Mouse (Mus musculus): ENCODE results near the gene Asah2. TPM values are rescaled to one million over a fixed set of nuclear protein-coding genes. Genes with fewer than 3 reads are reported as not detected.

Asah2 gene
- total and polyA plus RNA-seq, 2 experiments from 2014 or later, result 0.85 to 3.9 TPM

DNA sequence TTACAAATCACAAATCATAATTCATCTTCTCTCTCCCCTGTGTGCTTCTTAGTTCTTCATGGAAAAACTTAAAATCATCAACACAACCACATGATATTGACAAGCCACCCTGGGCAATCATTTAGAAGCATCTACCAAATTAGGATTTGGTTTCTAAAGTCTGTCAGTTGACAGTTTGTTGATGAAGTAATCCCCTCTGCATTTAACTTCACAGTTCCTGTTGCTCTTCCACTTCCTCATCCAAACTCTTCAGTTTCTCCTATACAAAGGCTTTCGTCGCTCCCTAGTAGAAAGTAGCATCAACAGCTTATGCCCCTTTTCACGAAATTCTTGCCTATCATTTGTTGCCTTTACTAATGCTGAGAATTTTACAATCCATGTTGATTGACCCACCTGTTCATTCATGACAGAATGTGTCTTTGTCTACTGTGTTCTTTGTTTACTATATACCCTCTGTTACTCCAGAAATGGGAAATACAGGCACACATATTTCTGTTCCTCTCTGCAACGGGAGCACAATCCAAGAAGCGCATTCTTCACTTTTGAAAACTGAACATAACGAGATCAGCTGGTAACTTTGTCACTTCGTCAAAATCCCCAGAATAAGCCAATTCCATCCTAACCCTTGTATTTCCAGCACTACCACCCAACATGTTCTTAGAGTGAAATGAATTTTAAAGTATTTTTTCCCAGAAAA is 157.1 kb downstream of the Asah2 start:
- no peak for TF ChIP-seq CTCF (IDR thresholded peaks at IDR 0.05; ENCODE audit: low read depth)
- H3K4me3 ChIP-seq (ENCODE audit: low read length), result no peak overlapping the region
- ATAC-seq, result no peak
- no peak overlapping the region for H3K27ac ChIP-seq
- no peaks in the 10 kb centered on the region for H3K36me3 ChIP-seq (ENCODE audit: insufficient read depth, low read length)
- no peaks in the 10 kb centered on the region for H3K4me1 ChIP-seq (ENCODE audit: insufficient read depth, low read length)
- DNase-seq (ENCODE audit: low spot score), result no peak
- no peak overlapping the region for H3K4me2 ChIP-seq (ENCODE audit: low read depth, low read length)
- WGBS, result 86% methylated on average over 7 of the region's 7 CpGs
- no peaks in the 10 kb centered on the region for H3K27me3 ChIP-seq (ENCODE audit: insufficient read depth, low read length)
- H3K9ac ChIP-seq (replicated peaks; ENCODE audit: low read length), result no peak overlapping the region
- H3K9me3 ChIP-seq (ENCODE audit: low read length), result no peaks in the 10 kb centered on the region

Other genes starting within 250 kb of the Asah2 start
- gene A1cf, start 239.4 kb downstream of the Asah2 start, total RNA-seq (2014; rRNA removed), result not detected in 2 replicates
- not detected in 2 replicates for gene A1cf, start 239.4 kb downstream of the Asah2 start, polyA plus RNA-seq (2015; fragmentation: Nextera tagmentation; extraction: Ambion mirVana)

Data from hindbrain, postnatal 0 days (tissue).